8 mouse cellular contexts compared by ENCODE assay signal in the genomic region with DNA sequence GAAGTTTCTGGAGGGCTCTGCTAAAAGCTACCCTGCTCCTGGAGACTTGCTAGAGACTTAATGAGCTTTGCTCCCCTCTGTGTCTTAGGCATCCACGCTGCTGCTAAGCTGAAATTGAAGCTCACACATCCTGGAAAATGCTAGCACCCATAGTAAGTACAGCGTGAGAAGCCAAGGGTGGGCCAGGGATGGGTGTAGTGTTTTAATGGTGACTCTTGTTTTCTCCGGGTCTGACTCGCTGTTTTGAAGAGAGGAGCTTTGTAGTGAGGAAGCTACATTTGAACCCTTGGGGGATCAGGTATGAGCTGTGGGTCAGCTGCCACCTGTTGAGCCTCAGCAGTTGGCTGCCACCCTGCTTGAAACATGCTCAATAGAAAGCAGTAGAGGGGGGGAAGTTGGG. TPM values are rescaled to one million over a fixed set of nuclear protein-coding genes. Genes with fewer than 3 reads are reported as not detected.
DNase-seq lines count a peak whose midpoint lies in the region; ATAC-seq and TF ChIP-seq lines count a peak whose summit lies in the region.

No protein-coding gene starts in this region.

- H3K4me3 ChIP-seq in layer of hippocampus, adult 2 months: peak overlapping the region; percentile 65
- peak overlapping the region; percentile 35 for H3K4me3 ChIP-seq in embryonic facial prominence, embryonic 11.5 days (ENCODE audit: low read depth, low read length)
- H3K4me3 ChIP-seq in hindbrain, embryonic 16.5 days (ENCODE audit: low read length): peak overlapping the region; percentile 47
- peak overlapping the region; percentile 29 for H3K4me3 ChIP-seq in midbrain, embryonic 14.5 days (replicated peaks; ENCODE audit: low read depth, low read length)

- H3K27me3 ChIP-seq in embryonic facial prominence, embryonic 11.5 days (ENCODE audit: control insufficient read depth, insufficient read depth, low read length): no peaks in the 10 kb centered on the region
- peaks cover 2% of the 10 kb centered on the region; the same call in 1 of the 2 replicates for H3K27me3 ChIP-seq in hindbrain, embryonic 16.5 days (replicated peaks; ENCODE audit: control insufficient read depth, insufficient read depth, low read length)
- no peaks in the 10 kb centered on the region for H3K27me3 ChIP-seq in midbrain, embryonic 14.5 days (ENCODE audit: control insufficient read depth, insufficient read depth, low read length)

- no peak for DNase-seq in layer of hippocampus, adult 2 months (ENCODE audit: low spot score in 2 of 2)
- no peak for DNase-seq in layer of hippocampus, postnatal 36 days
- DNase-seq in embryonic facial prominence, embryonic 11.5 days (ENCODE audit: low spot score): no peak
- DNase-seq in midbrain, embryonic 14.5 days: no peak
- no peak for DNase-seq in ovary, postnatal 14 days (ENCODE audit: low spot score)
- DNase-seq in embryo, embryonic 9.5 days (ENCODE audit: extremely low spot score): no peak
- no peak for DNase-seq in right cerebral cortex, adult 2 months (ENCODE audit: low spot score in 2 of 2)

- ATAC-seq in embryonic facial prominence, embryonic 11.5 days (replicated peaks; ENCODE audit: insufficient number of reproducible peaks, low FRiP score, low TSS enrichment, low read depth): no peak
- ATAC-seq in hindbrain, embryonic 16.5 days: peak; percentile 24; the same call in 1 of the 2 replicates
- no peak for ATAC-seq in midbrain, embryonic 14.5 days (ENCODE audit: low FRiP score, low TSS enrichment)

- peak overlapping the region; percentile 83 for H3K27ac ChIP-seq in layer of hippocampus, adult 2 months
- H3K27ac ChIP-seq in embryonic facial prominence, embryonic 11.5 days (replicated peaks; ENCODE audit: low read depth, low read length): no peak overlapping the region
- no peak overlapping the region for H3K27ac ChIP-seq in hindbrain, embryonic 16.5 days (ENCODE audit: low read depth, low read length)
- no peak overlapping the region for H3K27ac ChIP-seq in midbrain, embryonic 14.5 days (replicated peaks; ENCODE audit: low read depth, low read length)

- no peak overlapping the region; the same call in 1 of the 2 replicates for H3K9ac ChIP-seq in embryonic facial prominence, embryonic 11.5 days (replicated peaks; ENCODE audit: low read length)
- H3K9ac ChIP-seq in hindbrain, embryonic 16.5 days (ENCODE audit: low read depth, low read length): peak overlapping the region; percentile 59
- peak overlapping the region; percentile 30; the same call in 1 of the 2 replicates for H3K9ac ChIP-seq in midbrain, embryonic 14.5 days (replicated peaks; ENCODE audit: low read length)

- H3K36me3 ChIP-seq in embryonic facial prominence, embryonic 11.5 days (replicated peaks; ENCODE audit: control insufficient read depth, insufficient read depth, low read depth, low read length): no peaks in the 10 kb centered on the region
- H3K36me3 ChIP-seq in hindbrain, embryonic 16.5 days (ENCODE audit: control insufficient read depth, insufficient read depth, low read length): no peaks in the 10 kb centered on the region
- no peaks in the 10 kb centered on the region for H3K36me3 ChIP-seq in midbrain, embryonic 14.5 days (ENCODE audit: control insufficient read depth, insufficient read depth, low read length)

- no peak for TF ChIP-seq CTCF in layer of hippocampus, adult 2 months (conservative IDR thresholded peaks at IDR 0.05)

- H3K4me1 ChIP-seq in embryonic facial prominence, embryonic 11.5 days (ENCODE audit: control insufficient read depth, insufficient read depth, low read length): no peaks in the 10 kb centered on the region
- peaks cover 6% of the 10 kb centered on the region; the same call in 1 of the 2 replicates for H3K4me1 ChIP-seq in hindbrain, embryonic 16.5 days (ENCODE audit: control insufficient read depth, insufficient read depth, low read depth, low read length)
- H3K4me1 ChIP-seq in midbrain, embryonic 14.5 days (ENCODE audit: control insufficient read depth, insufficient read depth, low read length): 0 out of 2 replicates have a peak, but pooled peaks cover 8% of the 10 kb centered on the region

- WGBS in embryonic facial prominence, embryonic 11.5 days: 10% methylated on average over 4 of the region's 4 CpGs
- WGBS in hindbrain, embryonic 16.5 days: 9% methylated on average over 4 of the region's 4 CpGs
- WGBS in midbrain, embryonic 14.5 days: 10% methylated on average over 4 of the region's 4 CpGs

- peak overlapping the region; percentile 71 for H3K4me2 ChIP-seq in embryonic facial prominence, embryonic 11.5 days (ENCODE audit: low read depth, low read length)
- peak overlapping the region; percentile 71 for H3K4me2 ChIP-seq in hindbrain, embryonic 16.5 days (ENCODE audit: low read length)
- peak overlapping the region; percentile 58 for H3K4me2 ChIP-seq in midbrain, embryonic 14.5 days (ENCODE audit: low read length)

- H3K9me3 ChIP-seq in embryonic facial prominence, embryonic 11.5 days (replicated peaks; ENCODE audit: control insufficient read depth, low read length): no peaks in the 10 kb centered on the region
- no peaks in the 10 kb centered on the region for H3K9me3 ChIP-seq in hindbrain, embryonic 16.5 days (ENCODE audit: control insufficient read depth, low read length)
- H3K9me3 ChIP-seq in midbrain, embryonic 14.5 days (ENCODE audit: control insufficient read depth, low read length): no peaks in the 10 kb centered on the region

RNA-seq across cellular contexts. Expression of gene Pla2g16, which starts 0.6 kb away (rescaled TPM):
- 10 to 100 TPM; 29.8 to 34.2 TPM for total RNA-seq in layer of hippocampus, adult 2 months (2021)
- 10 to 100 TPM; 28.3 to 28.8 TPM for total RNA-seq in layer of hippocampus, postnatal 36 days (2021)
- polyA plus RNA-seq in embryonic facial prominence, embryonic 11.5 days (2014; fragmentation: Nextera tagmentation; extraction: Ambion mirVana): 7.4 and 8.6 TPM in 2 replicates
- polyA plus RNA-seq in hindbrain, embryonic 16.5 days (2015; fragmentation: Nextera tagmentation; extraction: Ambion mirVana): 6.0 and 8.6 TPM in 2 replicates
- polyA plus RNA-seq in midbrain, embryonic 14.5 days (2014; fragmentation: Nextera tagmentation; extraction: Ambion mirVana): 1.2 and 2.5 TPM in 2 replicates

RNA-seq across cellular contexts. Expression of gene Lgals12, which starts 49.1 kb away (rescaled TPM):
- total RNA-seq in layer of hippocampus, adult 2 months (2021): under 1 TPM; 0.13 to 0.17 TPM
- total RNA-seq in layer of hippocampus, postnatal 36 days (2021): under 1 TPM; 0.22 to 0.28 TPM
- polyA plus RNA-seq in embryonic facial prominence, embryonic 11.5 days (2014; fragmentation: Nextera tagmentation; extraction: Ambion mirVana): 0.18 TPM in 1 of 2 replicates, not detected in the other
- polyA plus RNA-seq in hindbrain, embryonic 16.5 days (2015; fragmentation: Nextera tagmentation; extraction: Ambion mirVana): 0.28 and 0.46 TPM in 2 replicates
- polyA plus RNA-seq in midbrain, embryonic 14.5 days (2014; fragmentation: Nextera tagmentation; extraction: Ambion mirVana): 0.11 and 0.29 TPM in 2 replicates

RNA-seq across cellular contexts. Expression of gene Hrasls5, which starts 54.5 kb away (rescaled TPM):
- not detected for total RNA-seq in layer of hippocampus, adult 2 months (2021)
- not detected for total RNA-seq in layer of hippocampus, postnatal 36 days (2021)
- polyA plus RNA-seq in embryonic facial prominence, embryonic 11.5 days (2014; fragmentation: Nextera tagmentation; extraction: Ambion mirVana): not detected in 2 replicates
- 0.15 TPM in 1 of 2 replicates, not detected in the other for polyA plus RNA-seq in hindbrain, embryonic 16.5 days (2015; fragmentation: Nextera tagmentation; extraction: Ambion mirVana)
- not detected in 2 replicates for polyA plus RNA-seq in midbrain, embryonic 14.5 days (2014; fragmentation: Nextera tagmentation; extraction: Ambion mirVana)
